Mouse (Mus musculus) forebrain, embryonic 11.5 days (tissue): Measurements from ENCODE around the gene Hoxc13. TPM values are rescaled to one million over a fixed set of nuclear protein-coding genes. Genes with fewer than 3 reads are reported as not detected.

Experiments used
- ATAC-seq: fragments of 200-750 bp; cut with Nextera tagmentation; replicated peaks from 2 replicates; pipeline ENCODE4 v1.8.0; 2017; ENCODE audit warnings: moderate TSS enrichment; ENCODE audit not compliant: low FRiP score
- DNase-seq: peaks from one replicate; pipeline ENCODE4 v3.0.0-alpha.2; 2017; ENCODE audit warnings: low spot score
- H3K27ac ChIP-seq: fragments of 300-500 bp; sonication (generic); 2 replicates; pipeline ENCODE4 v1.5.1; 2014; ENCODE audit warnings: low read depth, low read length
- H3K27me3 ChIP-seq: fragments of 300-500 bp; sonication (generic); 2 replicates; pipeline ENCODE4 v1.6.1; 2014; ENCODE audit warnings: mild to moderate bottlenecking, low read length, mixed read lengths; ENCODE audit not compliant: control insufficient read depth, insufficient read depth
- H3K36me3 ChIP-seq: fragments of 300-500 bp; sonication (generic); 2 replicates; pipeline ENCODE4 v1.6.1; 2014; ENCODE audit warnings: mild to moderate bottlenecking, low read length, moderate library complexity, mixed read lengths; ENCODE audit not compliant: control insufficient read depth, insufficient read depth
- H3K4me1 ChIP-seq: fragments of 300-500 bp; sonication (generic); replicated peaks from 2 replicates; pipeline ENCODE4 v1.6.1; 2014; ENCODE audit warnings: low read length, mixed read lengths; ENCODE audit not compliant: control insufficient read depth, insufficient read depth
- H3K4me2 ChIP-seq: fragments of 300-500 bp; sonication (generic); 2 replicates; pipeline ENCODE4 v1.6.1; 2014; ENCODE audit warnings: low read depth, mild to moderate bottlenecking, low read length, moderate library complexity, mixed read lengths; ENCODE audit not compliant: severe bottlenecking
- H3K4me3 ChIP-seq: fragments of 300-500 bp; sonication (generic); 2 replicates; pipeline ENCODE4 v1.5.1; 2014; ENCODE audit warnings: low read depth, low read length
- H3K9ac ChIP-seq: fragments of 300-500 bp; sonication (generic); 2 replicates; pipeline ENCODE4 v1.6.1; 2014; ENCODE audit warnings: low read length
- H3K9me3 ChIP-seq: fragments of 300-500 bp; sonication (generic); 2 replicates; pipeline ENCODE4 v1.6.1; 2016; ENCODE audit warnings: low read length, mixed read lengths; ENCODE audit not compliant: control insufficient read depth
- WGBS: fragments of 180-500 bp; shearing (Covaris S2); extraction: QIAGEN DNeasy Blood & Tissue Kit; methylation state at CpG from one replicate; pipeline ENCODE4 v1.1.7; 2014; 5-methylcytosine and 5-hydroxymethylcytosine counted together
- polyA plus RNA-seq: library from polyadenylated mRNA; unstranded; fragments of >200 nt; fragmentation: Nextera tagmentation; extraction: Ambion mirVana; gene quantifications from 2 replicates; pipeline ENCODE4 v1.2.1, GENCODE M21; 2014

The Hoxc13 gene
- polyA plus RNA-seq, 1 experiment from 2014 or later, result not detected

GRCm38 (mm10) chr15:102917972-102918572 lies 2.8 kb upstream of the Hoxc13 start:
- H3K4me2 ChIP-seq, result no peak overlapping the region
- H3K9ac ChIP-seq, result no peak overlapping the region
- no peaks in the 10 kb centered on the region for H3K36me3 ChIP-seq
- WGBS, result under 1% methylated on average over 20 of the region's 20 CpGs
- peaks cover 92% of the 10 kb centered on the region for H3K27me3 ChIP-seq
- H3K4me1 ChIP-seq, result no peaks in the 10 kb centered on the region
- H3K9me3 ChIP-seq, result no peaks in the 10 kb centered on the region
- no peak for ATAC-seq
- H3K27ac ChIP-seq, result no peak overlapping the region
- DNase-seq, result no peak
- no peak overlapping the region for H3K4me3 ChIP-seq

DNA sequence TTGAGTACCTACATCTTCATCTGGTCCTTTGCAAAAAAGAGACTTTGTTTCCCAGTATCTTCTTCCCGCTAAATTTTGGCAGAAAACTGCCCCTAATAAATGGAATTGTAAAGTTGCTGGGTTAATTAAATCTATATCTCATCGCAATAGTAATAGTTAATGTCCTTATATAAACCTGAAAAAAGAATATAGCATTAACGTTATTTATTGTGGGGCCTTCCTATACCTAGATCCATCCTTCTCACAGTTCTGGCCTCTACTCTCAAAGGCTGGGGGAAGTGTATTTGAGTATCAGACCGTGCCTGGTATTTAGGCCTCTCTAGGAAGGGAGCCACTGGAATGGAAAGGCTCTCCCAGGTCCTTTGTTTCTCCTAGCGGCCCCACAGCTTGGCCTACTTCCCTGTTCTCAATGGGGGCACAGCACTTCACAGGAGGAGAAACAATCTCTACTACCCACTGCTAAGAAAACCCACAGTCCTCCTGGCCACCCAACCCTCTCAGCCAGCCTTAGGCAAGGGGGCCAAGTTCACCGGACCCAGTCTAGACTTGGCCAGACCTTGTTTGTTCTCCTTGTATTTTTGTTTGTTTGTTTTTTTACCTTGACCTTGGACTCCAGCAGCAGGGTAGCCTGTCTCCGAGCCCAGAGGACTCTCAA lies 2.2 kb upstream of the Hoxc13 start:
- H3K9ac ChIP-seq, result no peak overlapping the region
- no peaks in the 10 kb centered on the region for H3K4me1 ChIP-seq
- no peak overlapping the region for H3K4me2 ChIP-seq
- H3K27me3 ChIP-seq, result peaks cover 92% of the 10 kb centered on the region
- DNase-seq, result no peak
- H3K4me3 ChIP-seq, result no peak overlapping the region
- H3K36me3 ChIP-seq, result no peaks in the 10 kb centered on the region
- no peak for ATAC-seq
- H3K27ac ChIP-seq, result no peak overlapping the region
- no peaks in the 10 kb centered on the region for H3K9me3 ChIP-seq
- WGBS, result 4% methylated on average over 7 of the region's 7 CpGs

DNA sequence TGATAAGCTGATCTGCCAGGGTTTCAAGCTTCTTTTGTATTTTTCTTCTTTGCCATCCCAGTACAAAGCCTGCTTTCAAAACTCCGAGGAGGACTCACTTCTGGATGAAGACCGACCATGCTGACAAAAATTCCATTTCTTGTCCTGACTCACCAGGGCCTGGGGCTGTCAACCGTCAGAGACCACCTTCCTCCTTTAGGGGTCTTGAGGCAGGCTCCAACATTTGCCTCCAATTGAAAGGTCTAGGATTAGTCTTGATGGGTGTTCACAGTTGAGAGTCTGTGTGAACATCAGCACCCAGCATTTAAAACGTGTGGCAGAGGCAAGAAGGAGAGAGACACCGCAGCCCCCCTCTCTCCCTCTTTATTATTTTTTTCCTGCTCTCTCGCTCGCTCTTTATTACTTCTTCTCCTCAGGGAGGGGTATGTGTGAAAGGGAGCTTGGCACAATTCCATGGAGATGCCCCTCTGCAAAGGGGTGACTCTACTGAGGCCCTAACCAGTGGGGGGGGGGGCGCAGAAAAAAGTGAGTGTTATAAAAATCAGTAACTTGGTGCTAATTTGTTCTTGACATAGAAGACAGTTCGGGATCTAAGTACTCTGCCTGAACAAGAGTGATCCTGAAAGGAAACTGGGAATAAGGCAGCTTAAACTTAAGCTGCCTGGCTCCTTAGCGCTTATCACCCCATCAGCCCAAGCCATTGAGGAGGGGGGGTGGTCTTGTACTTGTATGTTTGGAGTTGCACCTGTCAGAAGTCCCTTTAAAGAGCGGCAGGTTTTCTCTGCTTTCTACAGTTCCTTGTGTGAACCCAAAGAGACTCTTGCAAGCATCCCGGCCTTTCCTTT lies 1.3 kb upstream of the Hoxc13 start:
- 2% methylated on average over 12 of the region's 12 CpGs for WGBS
- peaks cover 95% of the 10 kb centered on the region for H3K27me3 ChIP-seq
- no peaks in the 10 kb centered on the region for H3K9me3 ChIP-seq
- no peak overlapping the region for H3K27ac ChIP-seq
- no peak overlapping the region for H3K4me2 ChIP-seq
- no peaks in the 10 kb centered on the region for H3K4me1 ChIP-seq
- H3K36me3 ChIP-seq, result no peaks in the 10 kb centered on the region
- H3K4me3 ChIP-seq, result no peak overlapping the region
- no peak for DNase-seq
- H3K9ac ChIP-seq, result no peak overlapping the region
- no peak for ATAC-seq

DNA sequence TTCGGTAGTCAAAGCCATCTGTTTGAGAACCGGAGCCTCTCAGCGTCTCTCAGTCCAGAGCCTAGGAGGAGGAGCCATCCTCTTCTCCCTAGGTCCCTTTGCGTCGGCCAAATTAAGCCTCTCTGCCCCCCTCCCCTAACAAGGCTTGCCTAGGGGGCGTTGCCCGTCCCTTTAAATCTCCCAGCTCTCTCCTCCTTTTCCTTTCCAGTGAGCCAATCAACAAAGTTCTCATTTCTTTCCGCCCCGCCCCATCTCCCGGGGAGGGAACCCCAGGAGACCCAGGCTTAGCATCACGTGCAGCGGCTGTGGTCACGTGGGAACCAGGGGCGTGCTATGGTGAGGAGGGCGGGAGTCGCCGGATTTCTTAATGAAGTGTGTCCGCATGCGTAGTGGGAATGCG lies 284 bp upstream of the Hoxc13 start:
- Histone ChIP-seq H3K27me3 (peaks cover 95% of the 10 kb centered on the region), H3K9ac (no peak overlapping the region), H3K9me3 (no peaks in the 10 kb centered on the region), H3K27ac (no peak overlapping the region), H3K36me3 (no peaks in the 10 kb centered on the region), H3K4me1 (no peaks in the 10 kb centered on the region), H3K4me3 (peak overlapping the region; percentile 0; the same call in 1 of the 2 replicates), H3K4me2 (no peak overlapping the region)
- ATAC-seq, result peak; percentile 89
- peak; percentile 81 for DNase-seq
- WGBS, result under 1% methylated on average over 19 of the region's 20 CpGs

GRCm38 (mm10) chr15:102922012-102922362 lies 1.1 kb downstream of the Hoxc13 start:
- Histone ChIP-seq H3K9me3 (no peaks in the 10 kb centered on the region), H3K9ac (no peak overlapping the region), H3K27me3 (peaks cover 94% of the 10 kb centered on the region), H3K4me3 (no peak overlapping the region), H3K4me2 (no peak overlapping the region), H3K27ac (no peak overlapping the region), H3K4me1 (no peaks in the 10 kb centered on the region), H3K36me3 (no peaks in the 10 kb centered on the region)
- WGBS, result 1% methylated on average over 24 of the region's 24 CpGs
- DNase-seq (peak; percentile 68), ATAC-seq (no peak)

- no peak for ATAC-seq
- WGBS, result 7% methylated on average over 6 of the region's 6 CpGs
- H3K4me2 ChIP-seq, result no peak overlapping the region
Measured at GRCm38 (mm10) chr15:102922636-102923500, 2.0 kb downstream of the Hoxc13 start.

GRCm38 (mm10) chr15:102927032-102927645 lies 6.2 kb downstream of the Hoxc13 start:
- no peak overlapping the region for H3K4me2 ChIP-seq
- H3K36me3 ChIP-seq, result no peaks in the 10 kb centered on the region
- no peaks in the 10 kb centered on the region for H3K9me3 ChIP-seq
- no peak overlapping the region for H3K27ac ChIP-seq
- H3K4me1 ChIP-seq, result no peaks in the 10 kb centered on the region
- WGBS, result under 1% methylated on average over 40 of the region's 40 CpGs
- DNase-seq (no peak), ATAC-seq (no peak)
- no peak overlapping the region for H3K9ac ChIP-seq
- no peak overlapping the region for H3K4me3 ChIP-seq
- H3K27me3 ChIP-seq, result peaks cover 95% of the 10 kb centered on the region

More at GRCm38 (mm10) chr15:102922636-102923500, 2.0 kb downstream of the Hoxc13 start:
- DNase-seq, result no peak
- Histone ChIP-seq H3K36me3 (no peaks in the 10 kb centered on the region), H3K4me3 (no peak overlapping the region), H3K27ac (no peak overlapping the region), H3K9ac (no peak overlapping the region), H3K9me3 (no peaks in the 10 kb centered on the region), H3K27me3 (peaks cover 94% of the 10 kb centered on the region), H3K4me1 (no peaks in the 10 kb centered on the region)
